Mouse (Mus musculus) stomach, postnatal 0 days (tissue): Measurements from ENCODE around the gene Dnaja1. TPM values are rescaled to one million over a fixed set of nuclear protein-coding genes. Genes with fewer than 3 reads are reported as not detected.

ENCODE experiments used
- ATAC-seq: fragments of 200-750 bp; cut with Nextera tagmentation; 2 replicates; pipeline ENCODE4 v1.8.0; 2017; ENCODE audit not compliant: low FRiP score, low TSS enrichment
- DNase-seq: peaks from one replicate; pipeline ENCODE4 v3.0.0-alpha.2; 2016; ENCODE audit warnings: low spot score
- H3K27ac ChIP-seq: fragments of 300-500 bp; sonication (generic); replicated peaks from 2 replicates; pipeline ENCODE4 v1.5.1; 2014; ENCODE audit warnings: mild to moderate bottlenecking, control low read depth
- H3K27me3 ChIP-seq: fragments of 300-500 bp; sonication (generic); 2 replicates; pipeline ENCODE4 v1.6.1; 2014; ENCODE audit warnings: low read length; ENCODE audit not compliant: control insufficient read depth, insufficient read depth
- H3K36me3 ChIP-seq: fragments of 300-500 bp; sonication (generic); 2 replicates; pipeline ENCODE4 v1.6.1; 2014; ENCODE audit warnings: low read length, mixed read lengths; ENCODE audit not compliant: control insufficient read depth, insufficient read depth
- H3K4me1 ChIP-seq: fragments of 300-500 bp; sonication (generic); replicated peaks from 2 replicates; pipeline ENCODE4 v1.6.1; 2014; ENCODE audit warnings: antibody characterized with exemption; ENCODE audit not compliant: control insufficient read depth, insufficient read depth
- H3K4me2 ChIP-seq: fragments of 300-500 bp; sonication (generic); replicated peaks from 2 replicates; pipeline ENCODE4 v1.6.1; 2014; ENCODE audit warnings: low read depth, mild to moderate bottlenecking, control low read depth, moderate library complexity
- H3K4me3 ChIP-seq: fragments of 300-500 bp; sonication (generic); 2 replicates; pipeline ENCODE4 v1.5.1; 2014; ENCODE audit warnings: low read depth, low read length, control low read depth
- H3K9ac ChIP-seq: fragments of 300-500 bp; sonication (generic); 2 replicates; pipeline ENCODE4 v1.6.1; 2014; ENCODE audit warnings: mild to moderate bottlenecking, low read length, control low read depth, mixed read lengths
- H3K9me3 ChIP-seq: fragments of 300-500 bp; sonication (generic); 2 replicates; pipeline ENCODE4 v1.6.1; 2016; ENCODE audit warnings: low read length; ENCODE audit not compliant: control insufficient read depth
- CTCF ChIP-seq: IDR thresholded peaks from 2 replicates; pipeline ENCODE4 v1.5.1; 2016; ENCODE audit warnings: antibody characterized with exemption, low read depth, mild to moderate bottlenecking, moderate library complexity
- EP300 ChIP-seq: optimal IDR thresholded peaks from 2 replicates; pipeline ENCODE3; 2016; ENCODE audit warnings: antibody characterized with exemption
- WGBS: fragments of 180-500 bp; shearing (Covaris S2); extraction: QIAGEN DNeasy Blood & Tissue Kit; methylation state at CpG from one replicate; pipeline ENCODE4 v1.1.7; 2014; 5-methylcytosine and 5-hydroxymethylcytosine counted together
- polyA plus RNA-seq: library from polyadenylated mRNA; unstranded; fragments of >200 nt; fragmentation: Nextera tagmentation; extraction: Ambion mirVana; gene quantifications from 2 replicates; pipeline ENCODE4 v1.2.1, GENCODE M21; 2015

Dnaja1 gene
- polyA plus RNA-seq, 1 experiment from 2014 or later: 203 TPM

DNA sequence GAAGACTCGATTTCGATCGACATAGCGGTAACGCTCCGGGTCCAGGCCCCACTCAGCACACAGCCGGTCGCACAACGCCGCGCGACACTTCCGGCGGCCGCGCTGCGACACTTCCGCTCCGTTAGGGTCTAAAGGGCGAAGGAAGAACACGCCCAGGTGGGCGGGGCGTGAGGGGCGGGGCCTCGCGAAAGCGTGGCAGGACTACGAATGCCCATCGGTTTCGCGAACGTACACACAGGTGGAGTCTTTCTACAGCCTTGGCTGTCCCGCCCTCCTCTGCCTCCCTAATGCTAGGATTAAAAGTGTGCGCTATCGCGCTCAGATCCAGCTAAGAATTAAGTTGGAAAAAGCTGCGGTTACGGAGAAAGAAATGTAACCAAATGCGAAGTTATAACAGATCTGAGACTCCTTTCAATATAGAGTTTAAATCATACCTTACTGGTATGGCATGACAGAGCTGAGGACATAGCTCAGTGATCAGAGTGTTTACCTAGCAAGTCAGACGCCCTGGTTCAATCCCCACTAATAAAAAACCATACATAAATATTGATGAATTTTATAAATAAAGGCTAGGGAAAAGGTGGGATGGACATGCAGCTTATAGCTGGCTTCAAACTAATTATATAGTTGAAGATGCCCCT lies 36.0 kb downstream of the Dnaja1 start, which contains the start of gene Smu1:
Gene Smu1 (minus strand): TSS at position 144 of the 641 bp plus-strand sequence.
- peak within 1 kb of the TSS; percentile 78 for H3K27ac ChIP-seq
- TF ChIP-seq EP300 (no peak), CTCF (no peak)
- WGBS: under 1% methylated on average over 40 of the region's 40 CpGs

DNA sequence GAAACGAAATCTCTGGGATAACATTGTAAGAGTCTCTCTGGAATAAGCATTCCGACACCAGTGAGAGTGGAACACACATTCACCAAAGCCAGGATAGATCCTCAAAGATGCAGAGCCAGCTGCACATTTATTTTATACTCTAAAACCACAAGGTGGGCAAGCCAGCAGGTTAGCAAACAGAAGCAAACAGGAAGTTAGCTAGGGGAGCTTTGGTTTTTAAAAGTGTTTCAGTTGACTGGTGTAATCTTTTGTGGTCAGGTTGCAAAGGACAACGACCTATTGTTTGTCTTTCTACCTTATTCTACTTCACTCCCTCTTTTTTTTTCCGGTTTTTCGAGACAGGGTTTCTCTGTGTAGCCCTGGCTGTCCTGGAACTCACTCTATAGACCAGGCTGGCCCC lies 37.9 kb downstream of the Dnaja1 start:
- Histone ChIP-seq H3K27ac (no peak overlapping the region), H3K4me2 (no peak overlapping the region), H3K9ac (no peak overlapping the region), H3K4me1 (no peaks in the 10 kb centered on the region), H3K27me3 (no peaks in the 10 kb centered on the region), H3K36me3 (no peaks in the 10 kb centered on the region), H3K4me3 (no peak overlapping the region), H3K9me3 (no peaks in the 10 kb centered on the region)
- DNase-seq: no peak
- 45% methylated on average over 5 of the region's 5 CpGs for WGBS
- TF ChIP-seq CTCF (no peak), EP300 (no peak)
- ATAC-seq: no peak

More for the DNA sequence above, 36.0 kb downstream of the Dnaja1 start, which contains the start of gene Smu1:
- Histone ChIP-seq H3K4me2 (peak within 1 kb of the TSS; percentile 62), H3K4me1 (no peaks in the 10 kb centered on the region), H3K27me3 (no peaks in the 10 kb centered on the region), H3K9ac (peak within 1 kb of the TSS; percentile 85), H3K9me3 (no peaks in the 10 kb centered on the region), H3K36me3 (peaks cover 10% of the 10 kb centered on the region; the same call in 1 of the 2 replicates), H3K4me3 (peak within 1 kb of the TSS; percentile 79)
- ATAC-seq: peak; percentile 98
- peak; percentile 99 for DNase-seq

DNA sequence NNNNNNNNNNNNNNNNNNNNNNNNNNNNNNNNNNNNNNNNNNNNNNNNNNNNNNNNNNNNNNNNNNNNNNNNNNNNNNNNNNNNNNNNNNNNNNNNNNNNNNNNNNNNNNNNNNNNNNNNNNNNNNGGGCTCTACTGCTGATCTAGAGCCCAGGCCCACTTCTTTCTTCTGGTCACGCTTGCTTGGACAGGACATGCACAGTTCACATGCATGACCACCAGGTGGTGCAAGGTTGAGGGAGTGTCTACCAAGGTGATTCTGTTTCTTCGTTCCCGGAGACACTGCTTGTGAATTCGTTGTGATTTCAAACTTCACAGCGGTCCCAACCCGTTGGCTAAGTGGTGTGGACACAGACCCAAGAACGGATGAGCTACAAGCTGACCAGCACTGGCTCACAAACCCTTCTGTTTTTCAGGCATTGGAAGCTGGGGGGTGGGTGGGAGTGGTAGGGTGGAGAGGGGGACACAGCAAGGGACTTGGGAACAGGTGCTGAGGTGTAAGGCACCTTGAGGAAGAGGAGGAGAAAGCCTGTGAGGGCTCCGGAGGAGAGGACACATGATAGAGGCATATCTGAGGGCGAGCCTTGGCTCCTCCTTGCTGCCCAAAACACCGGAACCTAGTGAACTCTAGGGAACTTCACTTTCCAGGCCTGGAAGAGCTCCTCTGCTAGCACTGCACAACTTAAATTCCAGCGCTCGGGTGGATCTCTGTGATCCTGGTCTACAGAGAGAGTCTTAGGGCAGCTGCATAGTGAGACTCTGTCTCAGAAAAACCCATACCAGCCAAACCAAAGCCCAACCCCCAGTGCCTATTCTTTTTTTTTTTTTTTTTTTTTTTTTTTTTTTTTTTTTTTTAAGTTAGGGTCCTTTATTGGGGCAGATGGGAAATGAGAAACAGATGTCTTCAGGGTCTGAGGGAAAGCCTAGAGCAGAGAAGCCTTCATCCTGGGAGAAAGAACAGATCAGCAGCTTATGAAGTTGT lies 52.6 kb downstream of the Dnaja1 start:
- peak overlapping the region; percentile 49 for H3K4me2 ChIP-seq
- H3K9me3 ChIP-seq: no peaks in the 10 kb centered on the region
- H3K4me1 ChIP-seq: peaks cover 6% of the 10 kb centered on the region; the same call in 1 of the 2 replicates
- DNase-seq: peak; percentile 87
- ATAC-seq: peak; percentile 75; the same call in 1 of the 2 replicates
- no peak overlapping the region for H3K9ac ChIP-seq
- H3K27me3 ChIP-seq: no peaks in the 10 kb centered on the region
- H3K27ac ChIP-seq: peak overlapping the region; percentile 77
- no peaks in the 10 kb centered on the region for H3K36me3 ChIP-seq
- H3K4me3 ChIP-seq: no peak overlapping the region
- 17% methylated on average over 12 of the region's 12 CpGs for WGBS
- TF ChIP-seq EP300 (no peak), CTCF (peak; percentile 98)

DNA sequence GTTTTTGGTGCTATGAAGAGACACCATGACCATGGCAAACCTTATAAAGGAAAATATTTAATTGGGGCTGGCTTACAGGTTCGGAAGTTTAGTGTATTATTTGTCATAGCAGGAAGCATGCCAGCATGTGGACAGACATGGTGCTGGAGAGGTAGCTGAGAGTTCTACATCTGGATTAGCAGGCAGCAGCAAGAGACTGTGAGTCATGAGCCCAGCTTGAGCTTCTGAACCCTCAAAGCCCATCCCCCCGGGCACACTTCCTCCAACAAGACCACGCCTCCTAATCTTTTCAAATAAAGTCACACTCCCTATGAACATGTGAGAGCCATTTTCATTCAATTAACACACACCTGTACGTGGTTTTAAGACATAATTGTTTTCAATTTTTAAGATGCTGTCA lies 54.5 kb downstream of the Dnaja1 start:
- WGBS: 48% methylated on average over 4 of the region's 4 CpGs
- H3K27ac ChIP-seq: 0 out of 2 replicates have a peak overlapping the region, but pooled peaks have one; percentile 30
- peaks cover 6% of the 10 kb centered on the region; the same call in 1 of the 2 replicates for H3K4me1 ChIP-seq
- DNase-seq (peak; percentile 57), ATAC-seq (0 out of 2 replicates have a peak, but pooled peaks have one; percentile 11)
- H3K4me3 ChIP-seq: no peak overlapping the region
- no peaks in the 10 kb centered on the region for H3K9me3 ChIP-seq
- no peaks in the 10 kb centered on the region for H3K36me3 ChIP-seq
- no peaks in the 10 kb centered on the region for H3K27me3 ChIP-seq
- H3K9ac ChIP-seq: no peak overlapping the region
- no peak overlapping the region for H3K4me2 ChIP-seq
- TF ChIP-seq EP300 (no peak), CTCF (no peak)

DNA sequence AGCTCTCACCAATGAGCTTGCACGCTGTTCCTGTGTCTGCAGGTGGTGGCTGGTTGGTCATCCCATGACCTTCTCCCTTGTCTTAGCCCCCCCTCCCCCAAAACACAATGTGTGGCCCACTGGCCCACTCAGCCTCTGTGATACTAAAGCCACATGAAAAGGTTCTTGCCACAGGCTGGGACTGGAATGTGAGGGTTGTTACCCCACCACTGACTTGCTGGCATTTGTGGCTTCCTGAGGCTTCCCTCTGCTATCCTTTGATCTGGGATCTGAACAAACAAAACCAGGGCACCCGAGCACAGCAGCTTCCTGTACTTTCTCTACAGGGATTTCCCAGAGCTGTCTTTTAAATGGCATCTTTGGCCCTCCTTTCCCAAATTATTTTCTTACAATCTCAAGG lies 55.2 kb downstream of the Dnaja1 start:
- H3K4me3 ChIP-seq: no peak overlapping the region
- 46% methylated on average over 2 of the region's 2 CpGs for WGBS
- H3K9ac ChIP-seq: no peak overlapping the region
- peaks cover 6% of the 10 kb centered on the region; the same call in 1 of the 2 replicates for H3K4me1 ChIP-seq
- H3K9me3 ChIP-seq: no peaks in the 10 kb centered on the region
- H3K27ac ChIP-seq: no peak overlapping the region
- TF ChIP-seq EP300: no peak
- no peak for TF ChIP-seq CTCF
- H3K36me3 ChIP-seq: no peaks in the 10 kb centered on the region
- H3K4me2 ChIP-seq: no peak overlapping the region
- DNase-seq (no peak), ATAC-seq (no peak)
- H3K27me3 ChIP-seq: no peaks in the 10 kb centered on the region
